Mouse (Mus musculus): ENCODE data around the gene 4930451I11Rik. TPM values are rescaled to one million over a fixed set of nuclear protein-coding genes. Genes with fewer than 3 reads are reported as not detected.
A peak's percentile ranks its signal among the peaks of the same experiment; 100 is the strongest.

4930451I11Rik gene
- polyA plus RNA-seq, 1 experiment from 2014 or later: not detected

- ATAC-seq (ENCODE audit: insufficient number of reproducible peaks, insufficient read depth, low FRiP score, low TSS enrichment): peak; percentile 95
- Histone ChIP-seq H3K36me3 (peaks cover 33% of the 10 kb centered on the region), H3K4me1 (peaks cover 30% of the 10 kb centered on the region), H3K4me3 (peak overlapping the region; percentile 85), H3K9ac (peak overlapping the region; percentile 88), H3K27ac (peak overlapping the region; percentile 95), H3K9me3 (no peaks in the 10 kb centered on the region), H3K4me2 (replicated peaks) (peak overlapping the region; percentile 84), H3K27me3 (no peaks in the 10 kb centered on the region)
- under 1% methylated on average over 29 of the region's 36 CpGs for WGBS
These were observed 32.4 kb downstream of the 4930451I11Rik start for GRCm38 (mm10) chr7:126799050-126799467.

GRCm38 (mm10) chr7:126798127-126799049 is 33.1 kb downstream of the 4930451I11Rik start:
- peak overlapping the region; percentile 95 for H3K27ac ChIP-seq
- peak overlapping the region; percentile 85 for H3K4me3 ChIP-seq
- peak overlapping the region; percentile 84 for H3K4me2 ChIP-seq (replicated peaks)
- ATAC-seq (ENCODE audit: insufficient number of reproducible peaks, insufficient read depth, low FRiP score, low TSS enrichment): no peak
- no peaks in the 10 kb centered on the region for H3K27me3 ChIP-seq
- WGBS: under 1% methylated on average over 40 of the region's 40 CpGs
- H3K4me1 ChIP-seq: peaks cover 30% of the 10 kb centered on the region
- H3K9ac ChIP-seq: peak overlapping the region; percentile 88
- no peaks in the 10 kb centered on the region for H3K9me3 ChIP-seq
- peaks cover 30% of the 10 kb centered on the region for H3K36me3 ChIP-seq

- 30% methylated on average over 21 of the region's 21 CpGs for WGBS
- no peak for ATAC-seq (ENCODE audit: insufficient number of reproducible peaks, insufficient read depth, low FRiP score, low TSS enrichment)
- H3K4me1 ChIP-seq: peaks cover 35% of the 10 kb centered on the region
These were observed 33.9 kb downstream of the 4930451I11Rik start, which contains the start of gene Fam57b for GRCm38 (mm10) chr7:126797411-126798126. TSS of gene Fam57b (plus strand) at chr7:126797668.

GRCm38 (mm10) chr7:126796350-126796932 is 35.0 kb downstream of the 4930451I11Rik start:
- H3K9ac ChIP-seq: no peak overlapping the region; the same call in 1 of the 2 replicates
- peak overlapping the region; percentile 84 for H3K4me2 ChIP-seq (replicated peaks)
- peaks cover 35% of the 10 kb centered on the region for H3K4me1 ChIP-seq
- 76% methylated on average over 8 of the region's 8 CpGs for WGBS
- no peak overlapping the region for H3K27ac ChIP-seq
- no peak for ATAC-seq (ENCODE audit: insufficient number of reproducible peaks, insufficient read depth, low FRiP score, low TSS enrichment)
- no peaks in the 10 kb centered on the region for H3K9me3 ChIP-seq
- H3K36me3 ChIP-seq: peaks cover 28% of the 10 kb centered on the region
- no peaks in the 10 kb centered on the region for H3K27me3 ChIP-seq
- H3K4me3 ChIP-seq: no peak overlapping the region

More at GRCm38 (mm10) chr7:126797411-126798126, 33.9 kb downstream of the 4930451I11Rik start, which contains the start of gene Fam57b:
- peak within 1 kb of the TSS; percentile 84 for H3K4me2 ChIP-seq (replicated peaks)
- H3K27me3 ChIP-seq: no peaks in the 10 kb centered on the region
- no peaks in the 10 kb centered on the region for H3K9me3 ChIP-seq
- peaks cover 28% of the 10 kb centered on the region for H3K36me3 ChIP-seq
- peak within 1 kb of the TSS; percentile 85 for H3K4me3 ChIP-seq
- H3K27ac ChIP-seq: peak within 1 kb of the TSS; percentile 95
- H3K9ac ChIP-seq: peak within 1 kb of the TSS; percentile 88

- H3K4me3 ChIP-seq: no peak overlapping the region
- H3K27ac ChIP-seq: no peak overlapping the region
- H3K9ac ChIP-seq: no peak overlapping the region
- ATAC-seq (ENCODE audit: insufficient number of reproducible peaks, insufficient read depth, low FRiP score, low TSS enrichment): no peak
- peaks cover 37% of the 10 kb centered on the region for H3K4me1 ChIP-seq
- no peaks in the 10 kb centered on the region for H3K27me3 ChIP-seq
- 80% methylated on average over 16 of the region's 16 CpGs for WGBS
- peaks cover 28% of the 10 kb centered on the region for H3K36me3 ChIP-seq
- H3K9me3 ChIP-seq: no peaks in the 10 kb centered on the region
- H3K4me2 ChIP-seq (replicated peaks): no peak overlapping the region
These were observed 35.8 kb downstream of the 4930451I11Rik start for GRCm38 (mm10) chr7:126795387-126796317.

- Histone ChIP-seq H3K4me2 (replicated peaks) (no peak overlapping the region), H3K4me3 (no peak overlapping the region), H3K36me3 (peaks cover 40% of the 10 kb centered on the region), H3K4me1 (peaks cover 32% of the 10 kb centered on the region), H3K9ac (no peak overlapping the region), H3K27me3 (no peaks in the 10 kb centered on the region), H3K9me3 (no peaks in the 10 kb centered on the region), H3K27ac (no peak overlapping the region)
- WGBS: 72% methylated on average over 4 of the region's 4 CpGs
- no peak for ATAC-seq (ENCODE audit: insufficient number of reproducible peaks, insufficient read depth, low FRiP score, low TSS enrichment)
These were observed 37.2 kb downstream of the 4930451I11Rik start for GRCm38 (mm10) chr7:126794271-126794605.

GRCm38 (mm10) chr7:126793456-126794270 is 37.8 kb downstream of the 4930451I11Rik start:
- Histone ChIP-seq H3K9me3 (no peaks in the 10 kb centered on the region), H3K36me3 (peaks cover 46% of the 10 kb centered on the region), H3K4me2 (replicated peaks) (no peak overlapping the region), H3K4me3 (no peak overlapping the region), H3K9ac (no peak overlapping the region), H3K27ac (peak overlapping the region; percentile 96; the same call in 1 of the 2 replicates), H3K27me3 (no peaks in the 10 kb centered on the region), H3K4me1 (peaks cover 32% of the 10 kb centered on the region)
- WGBS: 77% methylated on average over 4 of the region's 4 CpGs
- no peak for ATAC-seq (ENCODE audit: insufficient number of reproducible peaks, insufficient read depth, low FRiP score, low TSS enrichment)

- Histone ChIP-seq H3K4me1 (peaks cover 27% of the 10 kb centered on the region), H3K9me3 (no peaks in the 10 kb centered on the region), H3K9ac (peak overlapping the region; percentile 48), H3K27me3 (no peaks in the 10 kb centered on the region), H3K36me3 (peaks cover 54% of the 10 kb centered on the region), H3K27ac (peak overlapping the region; percentile 96), H3K4me3 (peak overlapping the region; percentile 93), H3K4me2 (replicated peaks) (peak overlapping the region; percentile 74)
- 0 out of 2 replicates have a peak, but pooled peaks have one; percentile 13 for ATAC-seq (ENCODE audit: insufficient number of reproducible peaks, insufficient read depth, low FRiP score, low TSS enrichment)
- 26% methylated on average over 11 of the region's 11 CpGs for WGBS
These were observed 38.6 kb downstream of the 4930451I11Rik start for GRCm38 (mm10) chr7:126792721-126793443.

- peak; percentile 89 for ATAC-seq (ENCODE audit: insufficient number of reproducible peaks, insufficient read depth, low FRiP score, low TSS enrichment)
- H3K4me3 ChIP-seq: peak within 1 kb of the TSS; percentile 93
- no peaks in the 10 kb centered on the region for H3K9me3 ChIP-seq
- H3K4me1 ChIP-seq: peaks cover 19% of the 10 kb centered on the region
- WGBS: under 1% methylated on average over 83 of the region's 83 CpGs
- H3K27ac ChIP-seq: peak within 1 kb of the TSS; percentile 96
- H3K9ac ChIP-seq: peak within 1 kb of the TSS; percentile 97
- H3K4me2 ChIP-seq (replicated peaks): peak within 1 kb of the TSS; percentile 74
- H3K27me3 ChIP-seq: no peaks in the 10 kb centered on the region
- H3K36me3 ChIP-seq: peaks cover 62% of the 10 kb centered on the region
These were observed 39.4 kb downstream of the 4930451I11Rik start, which contains the start of gene Ppp4c for GRCm38 (mm10) chr7:126791851-126792720. TSS of gene Ppp4c (minus strand) at chr7:126792496.

Measured in embryonic facial prominence, embryonic 12.5 days (tissue).